Mouse (Mus musculus) embryonic stem cell, embryonic (primary cell): Measurements from ENCODE around the gene Slc44a1.

Experiments used
- CTCF ChIA-PET, 4 experiments: fragments of 300-600 bp in 2 of 4; fragments of 350-600 bp in 2 of 4; sonication (Branson Sonifier 250); formaldehyde crosslinking; loops; one replicate each; lab custom pipeline; 2022; ENCODE audit warnings: inconsistent platforms in 2 of 4; lab: Charles Lee
- POLR2A ChIA-PET, 4 experiments: fragments of 300-600 bp in 2 of 4; fragments of 350-600 bp in 2 of 4; sonication (Branson Sonifier 250); formaldehyde crosslinking; loops; one replicate each; lab custom pipeline; 2022; ENCODE audit warnings: antibody characterized with exemption in 4 of 4, inconsistent platforms in 1 of 4; lab: Charles Lee

Slc44a1 gene

DNA sequence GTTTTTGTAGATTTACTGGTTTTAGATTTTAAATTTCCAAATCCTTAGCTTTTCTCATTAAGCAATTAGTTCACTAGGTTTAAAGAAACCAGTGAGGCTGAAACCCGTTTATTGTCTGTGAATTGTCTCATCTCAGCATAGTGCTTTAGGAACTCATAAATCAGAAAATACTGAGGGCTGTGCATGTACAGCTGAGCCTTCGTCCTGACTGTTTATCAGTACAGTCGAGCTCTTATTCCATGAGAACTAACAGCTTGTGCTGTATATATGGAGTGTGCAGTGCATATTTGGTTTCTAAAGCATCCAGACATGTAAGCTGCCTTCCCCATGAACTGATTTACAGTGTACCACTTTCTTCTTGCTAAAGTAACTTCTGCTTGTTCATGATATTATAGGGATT is 217.8 kb downstream of the Slc44a1 start:
- POLR2A ChIA-PET: no interaction called here
- CTCF ChIA-PET: no interaction called here

DNA sequence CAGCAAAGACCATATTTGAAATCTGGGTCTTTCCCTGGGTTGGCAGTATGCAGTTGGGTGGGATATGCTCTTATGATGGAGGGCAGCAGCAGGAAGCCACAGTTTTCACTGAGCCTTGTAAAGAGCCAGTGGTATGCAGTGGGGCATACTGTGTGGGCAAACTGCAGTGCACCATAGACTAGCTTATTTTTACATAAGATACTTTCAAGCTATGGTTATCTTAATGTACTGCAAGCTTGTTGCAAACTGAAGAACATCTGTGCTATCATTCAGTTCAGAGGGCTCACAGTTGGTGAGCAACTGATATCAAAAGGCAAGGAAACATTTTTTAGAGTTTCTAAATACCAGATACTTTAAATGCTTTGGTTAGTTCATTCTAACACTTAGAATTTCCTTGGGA is 220.5 kb downstream of the Slc44a1 start:
- CTCF ChIA-PET: interaction anchor here in 1 of 4 experiments (0.5 to 0.8 kb wide), 2 partner anchors 60 to 270 kb away, joined by 3 to 4 read pairs; no protein-coding TSS in a partner anchor
- POLR2A ChIA-PET: interaction anchor here in 1 of 4 experiments (0.7 kb wide), 1 partner anchor 15 kb away, joined by 3 read pairs; no protein-coding TSS in a partner anchor
